Mouse (Mus musculus) hindbrain, embryonic 15.5 days (tissue): Measurements from ENCODE around the gene Rpl19. TPM values are rescaled to one million over a fixed set of nuclear protein-coding genes. Genes with fewer than 3 reads are reported as not detected.
A peak's percentile ranks its signal among the peaks of the same experiment; 100 is the strongest.

Source experiments
- ATAC-seq: fragments of 200-750 bp; cut with Nextera tagmentation; 2 replicates; pipeline ENCODE4 v1.8.0; 2017; ENCODE audit warnings: low read depth, moderate number of reproducible peaks, moderate TSS enrichment; ENCODE audit not compliant: low FRiP score
- H3K27ac ChIP-seq: fragments of 300-500 bp; sonication (generic); replicated peaks from 2 replicates; pipeline ENCODE4 v1.5.1; 2015; ENCODE audit warnings: mild to moderate bottlenecking, inconsistent platforms
- H3K27me3 ChIP-seq: fragments of 300-500 bp; sonication (generic); 2 replicates; pipeline ENCODE4 v1.6.1; 2015; ENCODE audit warnings: control low read depth, inconsistent platforms
- H3K36me3 ChIP-seq: fragments of 300-500 bp; sonication (generic); 2 replicates; pipeline ENCODE4 v1.6.1; 2015; ENCODE audit warnings: control low read depth, inconsistent platforms
- H3K4me1 ChIP-seq: fragments of 300-500 bp; sonication (generic); replicated peaks from 2 replicates; pipeline ENCODE4 v1.6.1; 2015; ENCODE audit warnings: control low read depth, inconsistent platforms
- H3K4me2 ChIP-seq: fragments of 300-500 bp; sonication (generic); 2 replicates; pipeline ENCODE4 v1.6.1; 2015; ENCODE audit warnings: moderate library complexity, mild to moderate bottlenecking, inconsistent platforms
- H3K4me3 ChIP-seq: fragments of 300-500 bp; sonication (generic); 2 replicates; pipeline ENCODE4 v1.5.1; 2015; ENCODE audit warnings: mild to moderate bottlenecking, inconsistent platforms
- H3K9ac ChIP-seq: fragments of 300-500 bp; sonication (generic); 2 replicates; pipeline ENCODE4 v1.6.1; 2015; ENCODE audit warnings: inconsistent platforms
- H3K9me3 ChIP-seq: fragments of 300-500 bp; sonication (generic); 2 replicates; pipeline ENCODE4 v1.6.1; 2016; ENCODE audit warnings: control low read depth, inconsistent platforms
- WGBS: fragments of 180-500 bp; shearing (Covaris S2); methylation state at CpG from one replicate; pipeline ENCODE4 v1.1.7; 2015; 5-methylcytosine and 5-hydroxymethylcytosine counted together
- polyA plus RNA-seq: library from polyadenylated mRNA; unstranded; fragments of >200 nt; fragmentation: Nextera tagmentation; extraction: Ambion mirVana; gene quantifications from 2 replicates; pipeline ENCODE4 v1.2.1, GENCODE M21; 2015

Rpl19 gene
- polyA plus RNA-seq, 1 experiment from 2014 or later: 632 TPM

GRCm38 (mm10) chr11:98001351-98001824, 25.1 kb upstream of the Rpl19 start:
- Histone ChIP-seq H3K4me3 (no peak overlapping the region), H3K36me3 (peaks cover 23% of the 10 kb centered on the region), H3K27ac (no peak overlapping the region), H3K4me1 (peaks cover 24% of the 10 kb centered on the region), H3K9ac (no peak overlapping the region), H3K4me2 (no peak overlapping the region), H3K27me3 (no peaks in the 10 kb centered on the region), H3K9me3 (no peaks in the 10 kb centered on the region)
- WGBS: 44% methylated on average over 11 of the region's 11 CpGs
- no peak for ATAC-seq

- H3K36me3 ChIP-seq: peaks cover 26% of the 10 kb centered on the region
- H3K4me1 ChIP-seq: peaks cover 24% of the 10 kb centered on the region
- WGBS: 62% methylated on average over 6 of the region's 6 CpGs
- ATAC-seq: no peak
- H3K4me3 ChIP-seq: no peak overlapping the region
- H3K4me2 ChIP-seq: no peak overlapping the region
- H3K9me3 ChIP-seq: no peaks in the 10 kb centered on the region
- H3K27ac ChIP-seq: no peak overlapping the region
- H3K9ac ChIP-seq: no peak overlapping the region
- no peaks in the 10 kb centered on the region for H3K27me3 ChIP-seq
These were observed 24.5 kb upstream of the Rpl19 start for GRCm38 (mm10) chr11:98001986-98002385.

DNA sequence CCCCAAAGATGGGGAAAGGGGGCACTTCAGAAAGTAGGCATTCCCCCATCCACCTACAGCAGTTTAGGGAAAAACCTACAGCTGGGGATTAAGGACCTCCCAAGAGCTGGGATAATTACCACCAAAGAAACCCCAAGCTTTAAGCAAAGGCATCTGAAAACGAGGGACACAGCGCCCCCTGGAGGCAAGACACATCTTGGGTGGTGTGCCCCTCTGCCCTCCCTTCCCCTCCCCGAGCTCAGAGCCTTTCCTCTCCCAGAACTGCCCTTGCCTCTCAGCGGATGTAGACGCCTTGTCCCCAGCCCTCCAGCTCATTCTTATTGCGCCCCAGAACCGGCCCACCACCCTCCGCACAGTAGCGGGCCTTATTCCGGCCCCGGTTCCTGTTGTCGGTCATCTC, 23.9 kb upstream of the Rpl19 start:
- H3K9ac ChIP-seq: no peak overlapping the region
- H3K27me3 ChIP-seq: no peaks in the 10 kb centered on the region
- peaks cover 24% of the 10 kb centered on the region for H3K4me1 ChIP-seq
- peaks cover 31% of the 10 kb centered on the region for H3K36me3 ChIP-seq
- no peak overlapping the region; the same call in 1 of the 2 replicates for H3K4me2 ChIP-seq
- 17% methylated on average over 12 of the region's 12 CpGs for WGBS
- no peak for ATAC-seq
- no peaks in the 10 kb centered on the region for H3K9me3 ChIP-seq
- no peak overlapping the region for H3K4me3 ChIP-seq
- no peak overlapping the region for H3K27ac ChIP-seq

GRCm38 (mm10) chr11:98003171-98003671, 23.3 kb upstream of the Rpl19 start:
- peaks cover 24% of the 10 kb centered on the region for H3K4me1 ChIP-seq
- H3K9me3 ChIP-seq: no peaks in the 10 kb centered on the region
- peaks cover 37% of the 10 kb centered on the region for H3K36me3 ChIP-seq
- no peak for ATAC-seq
- H3K4me2 ChIP-seq: no peak overlapping the region; the same call in 1 of the 2 replicates
- no peak overlapping the region for H3K27ac ChIP-seq
- no peak overlapping the region for H3K9ac ChIP-seq
- no peak overlapping the region for H3K4me3 ChIP-seq
- no peaks in the 10 kb centered on the region for H3K27me3 ChIP-seq
- 47% methylated on average over 17 of the region's 17 CpGs for WGBS

DNA sequence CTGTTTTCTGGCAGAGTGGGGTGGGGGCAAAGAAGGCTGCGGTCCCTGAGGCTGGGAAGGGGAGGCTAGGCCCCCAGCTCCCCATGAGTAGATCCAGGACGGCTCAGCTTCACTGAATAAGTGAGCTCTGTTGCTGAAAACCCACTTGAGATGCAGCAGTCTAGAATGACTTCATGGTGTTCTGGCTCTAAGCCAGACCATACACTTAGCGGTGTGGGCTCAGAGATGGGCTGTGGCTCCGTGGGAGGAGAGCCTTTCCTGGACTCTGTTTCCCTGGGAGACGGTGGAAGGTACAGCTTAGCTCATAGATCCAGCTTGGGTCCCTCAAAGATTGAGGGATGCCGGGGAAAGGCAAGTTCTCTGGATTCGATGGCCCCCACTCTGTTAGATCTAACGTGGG, 22.3 kb upstream of the Rpl19 start:
- H3K9me3 ChIP-seq: no peaks in the 10 kb centered on the region
- no peak overlapping the region for H3K4me2 ChIP-seq
- no peak overlapping the region for H3K4me3 ChIP-seq
- WGBS: 64% methylated on average over 8 of the region's 8 CpGs
- no peak for ATAC-seq
- no peak overlapping the region for H3K27ac ChIP-seq
- peaks cover 45% of the 10 kb centered on the region for H3K36me3 ChIP-seq
- no peak overlapping the region for H3K9ac ChIP-seq
- H3K4me1 ChIP-seq: peaks cover 24% of the 10 kb centered on the region
- no peaks in the 10 kb centered on the region for H3K27me3 ChIP-seq

DNA sequence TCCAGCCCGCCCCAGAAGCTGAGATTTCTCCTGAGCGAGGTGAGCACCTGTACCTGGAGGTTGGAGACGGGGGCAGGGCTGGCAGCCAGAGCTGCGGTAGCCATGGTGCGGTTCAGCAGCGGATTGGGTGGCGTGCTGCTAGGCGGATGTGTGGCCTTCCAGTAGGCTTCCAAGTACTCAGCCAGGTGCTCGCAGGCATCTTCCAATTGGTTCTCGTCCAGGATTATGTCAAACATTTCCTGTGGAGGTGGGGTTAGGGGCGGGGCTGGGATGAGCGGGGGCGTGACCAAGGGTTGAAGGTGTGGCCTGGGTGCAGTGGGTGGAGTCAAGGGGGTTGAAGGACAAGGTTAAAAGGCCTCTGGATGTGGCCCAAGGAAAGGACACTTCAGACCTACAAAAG, 21.4 kb upstream of the Rpl19 start:
- WGBS: 46% methylated on average over 13 of the region's 13 CpGs

GRCm38 (mm10) chr11:98005686-98006085, 20.8 kb upstream of the Rpl19 start:
- Histone ChIP-seq H3K4me1 (peaks cover 20% of the 10 kb centered on the region), H3K4me2 (no peak overlapping the region), H3K36me3 (peaks cover 59% of the 10 kb centered on the region), H3K27me3 (no peaks in the 10 kb centered on the region), H3K9ac (no peak overlapping the region), H3K4me3 (no peak overlapping the region), H3K27ac (no peak overlapping the region), H3K9me3 (no peaks in the 10 kb centered on the region)
- ATAC-seq: no peak
- 83% methylated on average over 10 of the region's 10 CpGs for WGBS

More for the DNA sequence above, 21.4 kb upstream of the Rpl19 start:
- peaks cover 54% of the 10 kb centered on the region for H3K36me3 ChIP-seq
- H3K4me3 ChIP-seq: no peak overlapping the region
- H3K9ac ChIP-seq: no peak overlapping the region
- no peaks in the 10 kb centered on the region for H3K27me3 ChIP-seq
- ATAC-seq: no peak
- peaks cover 20% of the 10 kb centered on the region for H3K4me1 ChIP-seq
- H3K4me2 ChIP-seq: no peak overlapping the region
- H3K9me3 ChIP-seq: no peaks in the 10 kb centered on the region
- H3K27ac ChIP-seq: no peak overlapping the region

DNA sequence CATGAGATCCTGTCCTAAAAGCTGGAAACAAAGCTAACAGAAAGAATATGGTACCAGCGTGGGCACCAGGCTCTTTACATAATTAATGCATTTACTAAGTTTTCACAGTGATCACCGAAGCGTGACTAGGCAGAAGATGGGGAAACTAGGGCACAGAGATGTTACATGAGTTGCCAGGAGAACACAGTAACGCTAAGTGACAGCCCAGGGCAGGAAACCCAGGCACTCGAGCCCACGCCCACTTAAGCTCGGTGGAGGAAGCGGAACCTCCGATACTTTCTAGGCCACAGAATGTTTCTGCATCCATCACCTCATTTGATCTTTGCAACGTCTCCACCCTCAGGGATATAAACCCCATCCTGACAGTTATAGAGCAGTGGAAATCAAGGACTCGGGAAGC, 18.4 kb upstream of the Rpl19 start:
- Histone ChIP-seq H3K4me2 (no peak overlapping the region), H3K9me3 (no peaks in the 10 kb centered on the region), H3K27ac (no peak overlapping the region), H3K27me3 (no peaks in the 10 kb centered on the region), H3K36me3 (peaks cover 61% of the 10 kb centered on the region), H3K9ac (no peak overlapping the region), H3K4me1 (peaks cover 11% of the 10 kb centered on the region), H3K4me3 (no peak overlapping the region)
- WGBS: 85% methylated on average over 11 of the region's 11 CpGs
- no peak for ATAC-seq

GRCm38 (mm10) chr11:98011716-98012115, 14.8 kb upstream of the Rpl19 start:
- no peak overlapping the region for H3K9ac ChIP-seq
- no peak overlapping the region for H3K4me3 ChIP-seq
- no peak overlapping the region for H3K27ac ChIP-seq
- H3K4me2 ChIP-seq: no peak overlapping the region
- H3K9me3 ChIP-seq: no peaks in the 10 kb centered on the region
- ATAC-seq: peak; percentile 33; the same call in 1 of the 2 replicates
- H3K27me3 ChIP-seq: no peaks in the 10 kb centered on the region
- H3K4me1 ChIP-seq: no peaks in the 10 kb centered on the region
- 64% methylated on average over 9 of the region's 9 CpGs for WGBS
- peaks cover 67% of the 10 kb centered on the region for H3K36me3 ChIP-seq

DNA sequence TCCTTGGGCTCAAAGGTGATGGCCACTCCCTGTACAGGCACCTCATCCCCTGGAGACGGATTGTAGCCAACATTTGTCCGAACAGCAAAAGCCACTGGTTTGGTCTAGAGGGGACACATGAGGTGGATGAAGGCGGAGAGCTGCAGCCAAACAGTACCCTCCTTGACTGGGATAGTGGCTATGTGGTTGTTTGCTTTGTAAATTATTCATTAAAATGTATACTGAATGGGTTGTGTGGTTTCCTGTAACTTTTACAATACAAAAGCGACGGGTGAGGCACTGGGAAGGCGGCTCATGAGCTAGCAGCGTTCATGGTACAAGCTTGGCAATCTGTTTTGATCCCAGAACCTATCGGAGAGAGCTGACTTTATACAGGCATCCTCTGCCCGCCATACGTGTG, 13.7 kb upstream of the Rpl19 start:
- Histone ChIP-seq H3K9me3 (no peaks in the 10 kb centered on the region), H3K36me3 (peaks cover 70% of the 10 kb centered on the region), H3K27me3 (no peaks in the 10 kb centered on the region), H3K4me3 (no peak overlapping the region), H3K27ac (no peak overlapping the region), H3K4me2 (no peak overlapping the region), H3K4me1 (no peaks in the 10 kb centered on the region), H3K9ac (no peak overlapping the region)
- ATAC-seq: no peak
- 87% methylated on average over 10 of the region's 10 CpGs for WGBS

DNA sequence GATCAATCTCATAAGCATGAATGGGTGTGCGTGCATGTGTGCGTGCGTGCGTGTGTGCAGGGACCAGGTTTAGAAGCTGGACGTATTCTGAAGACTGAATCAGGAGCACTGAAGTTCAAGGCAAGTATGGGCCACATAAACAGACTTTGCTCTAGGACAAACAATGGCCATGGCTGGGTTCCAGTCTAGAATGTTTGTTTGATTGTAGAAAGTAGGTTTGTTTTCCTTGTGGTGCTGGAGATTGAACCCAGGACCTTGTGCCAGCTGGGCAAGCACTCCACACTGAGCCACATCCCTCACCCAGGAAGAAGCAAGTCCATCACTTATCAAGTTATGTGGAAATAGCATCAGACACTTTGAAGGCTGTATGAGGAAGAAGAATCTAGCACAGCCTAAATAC, 10.3 kb upstream of the Rpl19 start:
- Histone ChIP-seq H3K4me1 (peaks cover 26% of the 10 kb centered on the region), H3K4me3 (no peak overlapping the region), H3K36me3 (peaks cover 50% of the 10 kb centered on the region), H3K9ac (no peak overlapping the region), H3K4me2 (no peak overlapping the region), H3K27ac (no peak overlapping the region), H3K9me3 (no peaks in the 10 kb centered on the region), H3K27me3 (no peaks in the 10 kb centered on the region)
- WGBS: 90% methylated on average over 5 of the region's 5 CpGs
- no peak for ATAC-seq

- H3K36me3 ChIP-seq: peaks cover 47% of the 10 kb centered on the region
- WGBS: 80% methylated on average over 4 of the region's 4 CpGs
- H3K27me3 ChIP-seq: no peaks in the 10 kb centered on the region
- no peak for ATAC-seq
- H3K4me2 ChIP-seq: no peak overlapping the region
- H3K27ac ChIP-seq: no peak overlapping the region
- H3K9me3 ChIP-seq: no peaks in the 10 kb centered on the region
- H3K4me3 ChIP-seq: no peak overlapping the region
- H3K4me1 ChIP-seq: peaks cover 32% of the 10 kb centered on the region
- H3K9ac ChIP-seq: no peak overlapping the region
These were observed 9.7 kb upstream of the Rpl19 start for GRCm38 (mm10) chr11:98016824-98017223.

- ATAC-seq: no peak
- H3K36me3 ChIP-seq: peaks cover 44% of the 10 kb centered on the region
- H3K27me3 ChIP-seq: no peaks in the 10 kb centered on the region
- H3K9ac ChIP-seq: no peak overlapping the region
- H3K27ac ChIP-seq: no peak overlapping the region
- H3K4me2 ChIP-seq: no peak overlapping the region
- H3K4me1 ChIP-seq: peaks cover 36% of the 10 kb centered on the region
- WGBS: 84% methylated on average over 6 of the region's 6 CpGs
- no peaks in the 10 kb centered on the region for H3K9me3 ChIP-seq
- no peak overlapping the region for H3K4me3 ChIP-seq
These were observed 8.3 kb upstream of the Rpl19 start for GRCm38 (mm10) chr11:98018222-98018621.
